Mouse (Mus musculus): ENCODE measurements around the gene Usp25.

DNA sequence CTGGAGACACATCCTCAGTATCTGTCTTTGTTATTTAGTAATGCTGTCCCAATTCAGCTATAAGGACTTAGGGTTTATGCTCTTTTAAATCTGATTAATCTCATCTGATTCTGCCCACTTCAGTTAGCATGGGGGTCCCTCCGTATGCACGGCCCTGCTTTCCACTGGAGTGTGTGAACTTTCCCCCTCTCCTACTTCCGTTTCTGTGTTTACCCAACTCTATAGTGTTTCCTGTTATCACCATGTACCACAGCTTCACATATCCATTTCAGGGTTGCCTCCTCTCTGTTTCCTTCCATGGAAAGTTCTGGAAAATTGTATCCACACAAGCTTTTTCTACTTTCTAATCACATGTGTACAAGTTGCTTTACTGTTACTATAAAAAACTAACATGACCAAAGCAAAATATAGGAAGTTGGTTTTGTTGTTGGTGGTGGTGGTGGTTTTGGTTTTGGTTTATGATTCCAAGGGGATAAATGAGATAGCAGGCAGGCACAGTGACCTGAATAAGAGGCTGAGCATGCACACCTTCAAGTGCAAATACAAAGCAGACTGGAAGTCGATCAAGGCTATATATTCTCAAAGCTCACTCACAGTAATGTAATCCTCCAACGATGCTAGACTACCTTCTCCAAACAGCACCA is 36.6 kb upstream of the Usp25 start:
- TF ChIP-seq CTCF (IDR thresholded peaks at IDR 0.05; ENCODE audit: low read depth, low read length) = no peak
- TF ChIP-seq POLR2A (IDR thresholded peaks at IDR 0.05; ENCODE audit: insufficient read depth, low read length) = no peak
- TF ChIP-seq EP300 (IDR thresholded peaks at IDR 0.05; ENCODE audit: insufficient read depth, low read depth, low read length) = no peak
